Mouse (Mus musculus) heart, adult 2 months (tissue): Measurements from ENCODE around the gene Zfpm1. TPM values are rescaled to one million over a fixed set of nuclear protein-coding genes. Genes with fewer than 3 reads are reported as not detected.

Experiments used
- DNase-seq, 2 experiments: peaks; one replicate each; pipeline ENCODE4 v3.0.0; 2021
- H3K27ac ChIP-seq: fragments of 200-600 bp; 2 replicates; pipeline ENCODE4 v1.8.1; 2022
- H3K27me3 ChIP-seq: fragments of 200-500 bp; 2 replicates; pipeline ENCODE4 v1.6.1; 2012; ENCODE audit warnings: mild to moderate bottlenecking, low read length, inconsistent platforms, mixed read lengths; ENCODE audit not compliant: control insufficient read depth, insufficient read depth
- H3K36me3 ChIP-seq: fragments of 200-500 bp; 2 replicates; pipeline ENCODE4 v1.6.1; 2012; ENCODE audit warnings: low read length, inconsistent platforms; ENCODE audit not compliant: control insufficient read depth, insufficient read depth
- H3K4me1 ChIP-seq: fragments of 200-500 bp; 2 replicates; pipeline ENCODE4 v1.6.1; 2011; ENCODE audit warnings: low read length; ENCODE audit not compliant: control insufficient read depth, insufficient read depth
- H3K4me3 ChIP-seq: fragments of 200-600 bp; 2 replicates; pipeline ENCODE4 v1.8.1; 2022
- H3K79me2 ChIP-seq: fragments of 200-500 bp; replicated peaks from 2 replicates; pipeline ENCODE4 v1.6.1; 2012; ENCODE audit warnings: mild to moderate bottlenecking, inconsistent platforms, low read length, moderate library complexity, mixed read lengths; ENCODE audit not compliant: control insufficient read depth, insufficient read depth
- H3K9ac ChIP-seq: fragments of 200-500 bp; 2 replicates; pipeline ENCODE4 v1.6.1; 2012; ENCODE audit warnings: low read depth, mild to moderate bottlenecking, control low read depth, inconsistent platforms, low read length, mixed read lengths
- CTCF ChIP-seq: fragments of 200-600 bp; IDR thresholded peaks from 2 replicates; pipeline ENCODE4 v1.8.1; 2022; ENCODE audit warnings: antibody characterized with exemption, mild to moderate bottlenecking, moderate library complexity
- EP300 ChIP-seq: fragments of 200-500 bp; IDR thresholded peaks from 2 replicates; pipeline ENCODE4 v1.6.1; 2011; ENCODE audit warnings: low read depth, low read length, control low read depth; ENCODE audit not compliant: insufficient read depth
- POLR2A ChIP-seq: fragments of 200-500 bp; IDR thresholded peaks from 2 replicates; pipeline ENCODE4 v1.6.1; 2011; ENCODE audit warnings: mild to moderate bottlenecking, low read depth, low read length, control low read depth; ENCODE audit not compliant: insufficient read depth
- WGBS: fragments of 180-500 bp; shearing (Covaris S2); methylation state at CpG from one replicate; pipeline ENCODE4 v1.1.7; 2018; 5-methylcytosine and 5-hydroxymethylcytosine counted together
- intact Hi-C: fragments of 180-260 bp; cut with DNase I; formaldehyde crosslinking; loops from one replicate; pipeline ENCODE4 v1.15.1; 2025
- polyA plus RNA-seq: library from polyadenylated mRNA; depleted of rRNA; stranded (reverse); fragments of >200 nt; gene quantifications from 2 replicates; pipeline ENCODE4 v1.2.3, GENCODE M21; 2012
- total RNA-seq, 2 experiments: library from RNA; stranded (reverse); gene quantifications; 2 replicates each; pipeline ENCODE4 v1.2.3; 2021

Gene Zfpm1
- total and polyA plus RNA-seq, 3 experiments: 20.9 to 24.6 (median 21.2) TPM

DNA sequence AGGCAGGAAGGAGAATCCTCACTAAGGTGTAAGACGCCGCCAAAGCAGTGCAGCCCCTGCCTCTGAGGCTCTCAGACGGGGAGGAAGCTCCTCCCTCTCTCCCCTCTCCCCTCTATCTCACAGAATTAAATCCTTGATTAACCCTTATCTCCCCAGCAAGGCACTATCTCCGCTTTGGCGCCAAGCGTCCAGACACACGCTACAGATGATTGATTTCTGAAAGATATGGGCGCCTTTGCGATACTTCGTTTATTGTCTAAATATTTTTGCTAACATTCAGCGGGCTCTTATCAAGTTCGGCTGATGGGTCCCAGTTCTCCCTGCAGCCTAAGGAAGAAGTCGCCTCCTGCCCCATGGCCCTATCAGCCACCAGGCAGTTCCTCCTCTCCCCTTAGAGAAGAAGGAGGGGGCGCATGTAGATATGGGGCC, 44.2 kb downstream of the Zfpm1 start:
- Histone ChIP-seq H3K27ac (no peak overlapping the region), H3K4me1 (peaks cover 23% of the 10 kb centered on the region), H3K9ac (no peak overlapping the region), H3K79me2 (no peaks in the 10 kb centered on the region), H3K4me3 (no peak overlapping the region), H3K27me3 (no peaks in the 10 kb centered on the region), H3K36me3 (no peaks in the 10 kb centered on the region)
- intact Hi-C loops: loop anchor here (5.0 kb wide), 1 partner anchor 41 kb away; no protein-coding TSS in a partner anchor
- WGBS: 75% methylated on average over 14 of the region's 14 CpGs
- DNase-seq: no peak
- no peak for TF ChIP-seq POLR2A

DNA sequence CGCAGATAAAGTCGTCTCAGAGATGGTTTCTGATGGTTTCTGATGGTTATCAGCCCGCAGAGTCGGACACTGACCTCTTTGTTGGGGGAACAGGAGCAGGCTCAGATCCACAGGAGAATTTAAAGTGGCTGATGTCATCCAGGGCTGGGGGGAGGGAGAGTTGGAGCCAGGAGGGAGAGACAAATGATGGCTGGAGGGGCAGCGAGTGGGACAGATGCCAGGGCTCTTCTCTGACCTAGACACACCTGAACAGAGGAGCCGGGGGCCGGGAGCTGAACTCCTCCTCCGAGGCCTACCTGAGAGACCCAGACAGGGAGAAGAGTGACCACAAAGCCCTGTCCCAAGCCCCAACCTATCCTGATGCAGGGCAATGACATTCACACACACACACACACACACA, 47.1 kb downstream of the Zfpm1 start:
- no peak for TF ChIP-seq EP300
- no peak for TF ChIP-seq CTCF
- TF ChIP-seq POLR2A: no peak
- Histone ChIP-seq H3K79me2 (no peaks in the 10 kb centered on the region), H3K4me1 (peaks cover 16% of the 10 kb centered on the region), H3K27me3 (no peaks in the 10 kb centered on the region), H3K27ac (no peak overlapping the region), H3K36me3 (no peaks in the 10 kb centered on the region), H3K9ac (no peak overlapping the region), H3K4me3 (no peak overlapping the region)
- WGBS: 70% methylated on average over 8 of the region's 8 CpGs
- intact Hi-C loops: loop anchor here (5.0 kb wide), 1 partner anchor 38 kb away; no protein-coding TSS in a partner anchor
- no peak for DNase-seq

DNA sequence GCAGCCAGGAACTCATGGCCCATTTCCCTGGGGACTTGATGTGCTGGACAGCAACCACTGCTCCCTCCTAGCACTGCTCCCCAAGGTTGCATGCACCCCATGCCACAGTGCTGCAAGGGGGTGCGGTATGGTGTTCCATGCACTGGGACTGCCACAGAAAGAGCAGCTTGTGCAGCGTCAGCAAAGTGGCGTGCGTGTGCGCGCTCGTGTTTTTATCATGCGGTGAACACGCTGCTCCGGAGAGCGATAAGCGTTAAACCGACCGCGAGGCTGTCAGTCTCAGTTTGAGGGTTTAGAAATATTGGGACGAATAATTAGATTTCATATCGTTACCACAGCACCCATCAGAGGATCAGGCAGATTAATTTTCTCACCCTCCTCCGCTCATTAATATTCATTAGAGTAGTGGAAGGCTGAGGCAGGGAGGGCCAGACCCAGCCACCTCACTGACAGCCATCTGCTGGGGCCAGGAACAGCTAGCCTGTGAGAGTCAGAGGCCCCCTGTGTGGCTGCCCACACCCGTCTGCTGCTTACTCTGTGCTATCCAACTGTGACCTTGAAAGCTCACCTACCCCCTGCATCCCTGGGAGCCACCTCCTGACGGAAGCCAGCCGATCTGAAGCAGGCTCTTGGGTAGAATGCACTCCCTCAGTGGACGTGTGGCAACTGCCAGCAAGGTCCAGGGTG, 47.8 kb downstream of the Zfpm1 start:
- Histone ChIP-seq H3K36me3 (no peaks in the 10 kb centered on the region), H3K27ac (no peak overlapping the region), H3K4me3 (no peak overlapping the region), H3K4me1 (peaks cover 14% of the 10 kb centered on the region), H3K9ac (no peak overlapping the region), H3K27me3 (no peaks in the 10 kb centered on the region), H3K79me2 (no peaks in the 10 kb centered on the region)
- 91% methylated on average over 22 of the region's 22 CpGs for WGBS
- intact Hi-C loops: loop anchor here (5.0 to 10.0 kb wide), 2 partner anchors 38 to 355 kb away; no protein-coding TSS in a partner anchor
- no peak for DNase-seq
- TF ChIP-seq POLR2A: no peak
- no peak for TF ChIP-seq EP300
- TF ChIP-seq CTCF: no peak

DNA sequence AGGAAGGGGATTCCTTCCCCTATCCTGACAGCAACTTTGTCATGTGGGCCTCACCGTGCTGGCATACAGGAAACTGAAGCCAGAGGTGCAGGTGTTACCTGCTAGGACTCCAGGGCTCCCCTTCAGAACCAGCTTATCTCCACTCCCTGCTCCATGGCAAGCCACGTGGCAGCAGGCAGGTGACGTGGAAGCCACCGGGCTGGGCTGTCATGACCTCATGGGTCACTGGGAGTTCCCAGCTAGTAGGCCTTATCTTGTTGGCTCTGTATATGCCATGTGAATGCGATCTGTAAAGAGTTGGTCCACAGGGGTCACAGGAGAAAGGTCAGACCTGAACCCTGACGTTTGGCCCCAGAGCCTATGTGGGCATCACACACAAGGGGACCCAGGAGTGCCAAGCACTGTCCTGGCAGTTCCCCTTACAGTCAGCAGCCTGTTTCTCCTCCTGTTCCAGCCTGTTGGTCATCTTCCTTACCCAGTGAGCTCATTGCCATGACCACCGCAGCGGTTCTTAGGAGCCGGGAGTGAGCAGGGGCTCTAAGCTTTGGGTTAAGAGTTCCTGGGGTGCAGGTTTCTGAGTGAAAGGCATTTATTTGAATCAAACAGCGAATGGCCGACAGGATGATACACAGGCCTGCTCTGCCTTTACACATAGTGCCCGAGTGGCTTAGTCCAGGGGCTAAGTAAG, 48.6 kb downstream of the Zfpm1 start:
- DNase-seq: no peak
- Histone ChIP-seq H3K27ac (peak overlapping the region; percentile 60), H3K4me1 (peaks cover 14% of the 10 kb centered on the region), H3K27me3 (no peaks in the 10 kb centered on the region), H3K36me3 (no peaks in the 10 kb centered on the region), H3K4me3 (no peak overlapping the region), H3K79me2 (no peaks in the 10 kb centered on the region), H3K9ac (no peak overlapping the region)
- intact Hi-C loops: loop anchor here (10.0 kb wide), 1 partner anchor 356 kb away; no protein-coding TSS in a partner anchor
- WGBS: 36% methylated on average over 12 of the region's 12 CpGs
- no peak for TF ChIP-seq CTCF
- no peak for TF ChIP-seq EP300
- no peak for TF ChIP-seq POLR2A

- no peaks in the 10 kb centered on the region for H3K79me2 ChIP-seq
- no peaks in the 10 kb centered on the region for H3K36me3 ChIP-seq
- TF ChIP-seq EP300 (0 out of 2 replicates have a peak, but pooled peaks have one; percentile 58), CTCF (no peak)
- no peak overlapping the region for H3K9ac ChIP-seq
- intact Hi-C loops: loop anchor here (10.0 kb wide), 1 partner anchor 356 kb away; no protein-coding TSS in a partner anchor
- DNase-seq: peak; percentile 72 to 81
- 34% methylated on average over 3 of the region's 3 CpGs for WGBS
- H3K27me3 ChIP-seq: no peaks in the 10 kb centered on the region
- H3K4me1 ChIP-seq: peaks cover 14% of the 10 kb centered on the region
- no peak overlapping the region for H3K4me3 ChIP-seq
- peak overlapping the region; percentile 60 for H3K27ac ChIP-seq
These were observed 49.2 kb downstream of the Zfpm1 start for GRCm38 (mm10) chr8:122331134-122331523.

- intact Hi-C loops: loop anchor here (1.0 to 10.0 kb wide), 2 partner anchors 60 to 358 kb away; no protein-coding TSS in a partner anchor
- Histone ChIP-seq H3K4me3 (no peak overlapping the region), H3K79me2 (no peaks in the 10 kb centered on the region), H3K9ac (no peak overlapping the region), H3K36me3 (no peaks in the 10 kb centered on the region), H3K27me3 (no peaks in the 10 kb centered on the region), H3K4me1 (peaks cover 14% of the 10 kb centered on the region), H3K27ac (no peak overlapping the region)
- peak; percentile 99; the same call in 1 of the 2 replicates for TF ChIP-seq CTCF
- TF ChIP-seq POLR2A: no peak
- peak; percentile 92; the same call in 1 of the 2 replicates for TF ChIP-seq EP300
- DNase-seq: peak; percentile 85 to 92
- WGBS: 53% methylated on average over 6 of the region's 6 CpGs
These were observed 51.0 kb downstream of the Zfpm1 start for GRCm38 (mm10) chr8:122332753-122333506.
